Mouse (Mus musculus) heart, adult 11 months (tissue): ENCODE measurements at regions not wholly inside any gene's neighbourhood (a gene's known extent, or its start where the extent isn't known, plus 50 kb on each side); places are given as distances from the start of the nearest gene placed in this dataset.

Experiments used
- DNase-seq: peaks from one replicate; pipeline ENCODE4 v3.0.0; 2022

DNA sequence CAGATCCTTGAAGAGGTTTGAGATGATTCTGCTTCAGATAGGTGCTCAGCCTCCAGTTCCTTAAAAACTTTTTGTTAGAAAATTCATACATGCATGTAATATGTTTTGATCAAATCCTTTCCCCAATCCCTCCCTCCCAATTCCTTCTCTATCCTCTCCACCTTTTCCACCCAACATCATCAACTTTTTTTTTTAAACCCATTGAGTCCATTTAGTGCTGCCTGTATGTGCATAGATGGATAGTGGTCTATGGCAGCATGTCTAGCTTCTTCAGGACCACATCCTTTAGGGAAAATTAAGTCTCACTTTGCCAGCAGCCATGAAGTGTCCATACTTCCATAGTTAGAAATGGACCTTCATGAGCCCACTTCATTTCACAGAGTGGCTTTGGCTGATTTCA, 167.2 kb upstream of the Klhl29 start:
- no peak for DNase-seq

DNA sequence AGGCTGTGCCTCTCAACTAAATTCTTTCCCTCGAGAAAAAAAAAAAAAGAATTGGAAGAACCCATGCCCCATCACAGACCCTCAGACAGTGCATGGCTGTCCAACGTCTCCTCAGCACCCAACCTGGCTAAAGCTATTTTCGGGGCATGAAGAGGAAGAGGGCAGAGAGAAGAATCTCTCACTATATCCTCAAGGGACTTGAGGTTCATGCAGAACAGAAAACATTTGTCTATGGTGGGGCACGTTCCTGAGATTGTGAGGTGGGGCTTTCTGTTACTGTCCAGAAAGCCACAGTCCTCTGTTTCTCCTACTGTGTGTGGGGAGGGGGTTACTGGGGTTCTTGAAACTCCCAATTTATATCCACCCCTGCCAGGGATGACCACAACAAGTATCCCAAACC, 120.8 kb upstream of the Klhl29 start:
- no peak for DNase-seq

DNA sequence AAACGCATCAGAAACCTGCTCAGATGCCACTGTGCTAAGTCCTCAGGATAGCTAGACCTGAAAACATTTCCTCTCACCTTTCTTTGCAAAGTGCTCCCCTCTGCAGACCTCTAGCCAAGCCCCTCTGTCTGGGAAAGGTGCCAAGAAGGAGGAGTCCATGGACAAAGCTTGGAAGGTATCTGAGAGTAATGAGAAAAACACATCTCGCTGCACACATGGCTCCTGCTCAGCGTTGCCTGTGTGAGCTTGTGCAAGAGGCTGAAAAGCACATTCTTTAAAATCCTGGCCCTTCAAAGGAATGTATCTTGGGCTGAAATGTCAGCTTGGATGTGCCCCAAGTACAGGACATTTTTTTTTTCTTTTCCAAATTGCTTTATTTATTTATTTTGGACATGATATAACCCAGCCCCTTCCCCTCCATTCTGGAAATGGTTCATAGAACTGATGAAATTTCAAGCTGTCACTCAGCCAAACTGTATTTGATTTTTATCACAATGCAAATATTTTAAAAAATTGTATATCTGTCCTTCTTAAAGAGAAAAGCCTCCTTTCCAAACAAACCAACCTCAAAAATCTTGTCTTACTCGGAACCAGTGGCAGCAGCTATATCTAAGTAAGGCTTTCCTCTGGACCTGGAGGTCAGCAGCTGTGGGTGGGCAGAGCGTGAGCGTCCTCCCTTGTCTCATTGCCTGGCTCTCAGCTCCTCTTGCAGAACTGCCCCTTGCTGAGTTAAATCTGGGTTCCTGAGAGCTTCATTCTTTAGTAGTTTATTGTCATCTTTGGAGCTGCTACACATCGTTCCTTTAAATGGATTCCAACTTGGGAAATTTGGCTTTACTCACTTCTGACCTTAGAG, 119.4 kb upstream of the Klhl29 start:
- DNase-seq: no peak

DNA sequence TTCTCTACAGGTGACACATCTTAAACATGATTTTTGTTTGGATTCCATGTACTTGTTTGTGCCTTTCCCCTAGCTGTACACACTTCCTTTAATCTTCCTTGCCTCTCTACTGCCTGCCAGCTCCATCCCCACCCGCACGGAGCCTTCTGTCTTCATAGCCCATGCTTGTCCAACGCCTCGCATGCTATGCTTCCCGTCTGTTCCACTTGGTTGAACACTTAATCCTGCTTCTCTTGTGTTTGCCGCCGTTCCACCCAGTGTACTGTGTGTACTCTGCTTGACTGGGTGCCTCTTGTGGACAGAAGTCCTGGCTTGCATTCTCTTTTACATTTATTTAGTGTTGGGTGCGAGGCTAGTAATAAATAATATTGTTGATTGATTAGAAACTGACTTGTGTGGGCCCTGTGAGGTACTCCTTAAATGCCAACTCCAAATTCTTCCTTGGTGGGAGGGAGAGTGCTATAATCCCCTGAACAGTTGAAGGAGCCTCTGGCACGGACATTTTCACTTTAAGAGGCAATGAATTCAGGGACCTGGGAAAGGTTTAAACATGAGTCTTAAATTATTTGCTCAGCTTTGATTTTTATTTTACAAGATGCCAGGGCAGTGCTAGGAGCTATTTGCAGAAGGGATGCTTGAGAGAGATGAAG, 88.9 kb upstream of the Klhl29 start:
- peak; percentile 74 for DNase-seq

DNA sequence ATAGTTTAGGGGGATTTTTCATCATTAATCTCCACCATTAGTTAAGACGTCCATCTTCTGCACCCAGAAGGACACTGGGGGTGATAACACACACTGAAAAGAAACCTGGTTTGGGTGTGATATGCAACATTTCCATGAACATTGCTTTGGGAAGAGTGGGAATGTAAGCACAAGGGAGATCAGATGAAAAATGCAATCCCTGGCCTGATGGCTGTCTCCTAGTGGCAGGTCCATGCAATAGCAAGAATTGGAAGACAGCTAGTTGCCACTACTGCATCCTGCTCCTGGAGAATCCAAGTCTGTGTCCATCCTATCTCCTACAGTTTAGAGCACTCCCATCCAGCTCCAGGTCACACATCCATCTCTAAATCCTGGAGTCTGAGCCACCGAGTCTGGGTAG, 77.7 kb upstream of the Klhl29 start:
- DNase-seq: peak; percentile 43

DNA sequence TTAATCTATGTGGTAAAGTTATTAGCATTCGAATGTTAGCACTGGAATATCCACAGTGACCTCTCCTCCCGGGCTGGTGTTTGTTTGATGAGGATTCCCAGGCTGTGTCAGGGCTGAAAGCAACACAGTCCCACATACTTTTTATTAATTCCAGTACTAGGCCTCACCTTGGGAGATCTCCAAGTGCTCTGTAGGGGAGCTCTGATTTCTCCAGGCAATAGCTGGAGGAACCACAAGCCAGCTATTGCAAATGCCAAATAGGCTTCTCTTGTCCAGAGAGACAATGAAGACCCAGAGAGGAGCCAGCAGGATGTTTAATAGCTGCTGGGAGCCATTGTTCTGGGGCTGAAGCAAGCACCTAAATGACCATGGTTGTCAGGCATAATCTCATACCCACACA, 68.2 kb upstream of the Klhl29 start:
- DNase-seq: no peak

DNA sequence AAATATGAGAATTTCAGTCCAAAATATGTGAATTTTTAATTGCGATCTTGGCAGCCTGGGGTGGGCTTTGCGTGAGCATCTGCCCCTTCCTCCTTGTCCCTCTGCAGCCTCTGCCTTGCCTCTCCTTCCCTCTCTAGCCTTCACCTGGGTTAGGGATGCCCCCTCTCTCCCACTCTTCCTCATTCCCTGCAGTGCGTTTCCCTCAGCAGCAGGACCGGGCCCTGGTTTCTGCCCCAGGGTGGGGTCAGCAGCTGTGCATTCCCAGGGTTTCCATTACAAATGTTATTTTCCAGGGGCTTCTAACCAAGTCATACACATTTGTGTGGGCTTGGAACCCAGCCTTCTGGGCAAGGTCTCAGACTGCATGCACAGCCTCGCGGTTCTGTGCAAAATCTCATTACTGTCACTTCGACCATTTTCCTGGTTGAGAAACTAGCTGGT, 67.6 kb upstream of the Klhl29 start:
- DNase-seq: peak; percentile 74

DNA sequence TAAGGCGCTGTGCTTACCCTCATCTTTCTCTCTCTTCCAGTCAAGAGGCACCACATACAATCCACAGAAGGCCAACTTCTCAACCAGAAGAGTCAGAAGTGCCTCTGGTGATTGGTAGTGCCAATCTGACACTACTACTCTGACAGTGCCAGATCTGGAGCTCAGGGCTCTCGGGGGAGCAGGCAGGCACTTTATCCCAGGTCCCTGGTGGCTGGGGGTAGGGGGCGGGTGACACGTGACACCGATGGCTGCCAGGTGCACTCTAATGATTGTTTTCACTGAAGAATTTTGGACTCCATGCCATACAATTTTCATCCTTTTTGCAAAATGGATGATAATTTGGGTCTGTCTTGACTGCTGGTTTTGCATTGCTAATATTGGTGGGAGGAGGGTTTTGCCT, 67.2 kb upstream of the Klhl29 start:
- no peak for DNase-seq

DNA sequence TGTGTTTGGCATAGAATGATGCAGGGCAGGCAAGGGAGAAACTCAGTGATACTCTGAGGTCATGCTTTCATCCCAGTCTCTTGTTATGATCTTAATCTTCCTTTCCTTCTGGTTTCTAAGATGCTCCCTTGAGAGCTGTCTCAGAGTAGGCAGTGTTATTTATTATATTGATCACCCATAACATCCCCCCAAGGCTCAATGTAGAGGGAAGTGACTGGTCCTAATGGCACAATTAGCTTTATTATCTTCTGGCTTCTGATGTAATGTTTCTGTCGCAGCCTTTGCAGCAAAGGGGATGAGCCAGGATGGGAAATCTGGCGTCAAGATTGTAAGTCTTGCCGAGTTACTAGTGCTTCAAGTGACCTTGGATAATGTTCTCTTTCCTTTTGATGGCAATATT, 65.0 kb upstream of the Klhl29 start:
- DNase-seq: no peak

DNA sequence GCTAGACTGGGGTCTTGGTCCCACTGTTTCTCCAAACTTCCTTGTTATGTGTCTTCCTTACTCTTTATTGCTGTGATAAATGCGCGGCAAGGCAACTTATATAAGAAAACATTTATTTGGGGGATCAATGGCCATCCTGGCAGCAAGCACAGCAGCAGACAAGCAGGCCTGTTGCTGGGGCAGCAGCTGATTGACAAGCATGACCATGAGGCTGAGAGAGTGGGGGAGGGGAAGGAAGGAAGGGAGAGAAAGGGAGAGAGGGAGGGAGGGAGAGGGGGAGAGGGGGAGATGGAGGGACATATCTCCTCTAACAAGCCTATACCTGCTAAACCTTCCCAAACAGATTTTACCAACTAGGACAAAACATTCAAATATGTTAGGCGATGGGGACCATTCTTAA, 60.4 kb upstream of the Klhl29 start:
- no peak for DNase-seq

DNA sequence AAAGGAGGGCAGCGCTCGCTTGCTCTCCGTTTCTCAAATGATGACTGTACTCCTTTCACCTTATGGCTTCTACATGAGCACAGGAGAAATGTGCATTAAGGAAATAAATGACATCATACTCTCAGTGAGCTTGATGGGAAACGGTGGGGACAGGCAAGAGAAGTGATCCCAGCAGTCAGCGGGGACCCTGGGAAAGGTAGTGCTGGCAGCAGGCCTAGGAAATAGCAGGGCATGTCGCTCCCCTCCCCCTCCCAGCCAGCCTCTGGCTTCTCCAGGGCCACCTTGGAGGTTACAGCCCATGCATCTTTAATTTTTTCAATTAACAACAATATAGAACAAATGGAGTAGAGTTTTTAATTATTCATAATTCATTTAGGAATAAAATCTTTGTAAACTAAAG, 58.6 kb upstream of the Klhl29 start:
- DNase-seq: no peak

DNA sequence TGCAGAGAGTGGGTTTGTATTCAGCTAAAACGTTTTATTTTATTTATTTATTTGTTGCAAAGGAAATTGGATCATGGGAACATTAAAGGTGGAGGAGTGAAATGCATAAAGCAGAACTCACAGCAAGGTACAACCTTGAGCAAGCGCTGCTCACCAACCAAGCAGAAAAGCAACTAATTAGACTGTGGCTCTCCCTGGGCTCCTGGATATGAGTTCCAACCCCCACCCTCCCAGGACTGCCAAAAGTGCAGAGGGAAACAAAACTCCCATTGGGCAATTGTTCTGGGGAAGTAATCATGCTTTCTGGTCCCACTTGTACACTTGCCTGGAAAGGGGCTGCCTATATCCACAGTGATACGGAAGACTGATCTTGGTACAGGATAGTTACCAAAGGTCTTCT, 57.2 kb upstream of the Klhl29 start:
- DNase-seq: no peak

DNA sequence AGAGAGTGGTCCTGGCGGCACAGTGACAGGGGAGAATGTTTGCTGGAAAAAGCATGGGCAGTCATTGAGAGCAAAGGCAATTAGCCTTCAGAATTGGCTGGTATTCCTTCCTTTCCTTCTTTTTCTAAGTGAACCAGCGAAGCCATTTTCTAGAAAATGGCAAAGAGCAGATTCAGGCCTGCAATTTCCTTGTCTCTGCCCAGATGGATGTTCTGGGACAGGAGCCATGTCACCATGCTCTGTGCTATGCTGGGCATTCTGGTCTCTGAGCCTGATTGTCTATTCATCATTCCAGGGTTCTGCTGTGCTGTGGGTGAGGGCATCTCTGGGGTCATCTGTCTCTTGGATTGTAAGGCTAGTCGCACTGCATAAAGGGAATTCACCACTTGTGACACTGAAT, 53.3 kb upstream of the Klhl29 start:
- DNase-seq: no peak
